Mouse (Mus musculus): Measurements from ENCODE around the gene Scn4a.

Scn4a gene

GRCm38 (mm10) chr11:106355382-106356128, 2.5 kb upstream of the Scn4a start:
- DNase-seq (ENCODE audit: low read depth), result no peak

- no peak for DNase-seq (ENCODE audit: low read depth)
Measured at GRCm38 (mm10) chr11:106354181-106354580, 1.1 kb upstream of the Scn4a start.

DNA sequence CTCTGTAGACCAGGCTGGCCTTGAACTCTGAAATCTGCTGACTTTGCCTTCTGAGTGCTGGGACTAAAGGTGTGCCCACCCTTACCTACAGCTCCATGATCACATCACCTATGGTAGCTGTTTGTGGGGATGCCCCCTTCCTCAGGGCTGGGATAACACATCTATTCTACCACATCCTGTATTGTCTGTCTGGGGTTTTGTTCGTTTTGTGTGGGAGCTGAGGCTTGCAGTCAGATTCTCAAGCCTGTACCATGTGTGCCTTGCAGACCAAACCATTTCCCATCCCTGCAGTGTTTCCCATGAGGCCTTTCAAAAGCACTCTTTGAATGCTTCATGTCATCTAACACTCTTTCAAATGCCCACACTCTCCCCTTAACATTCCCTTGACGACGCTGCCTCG, 1.1 kb downstream of the Scn4a start:
- DNase-seq (ENCODE audit: low read depth), result no peak

- DNase-seq (ENCODE audit: low read depth), result no peak
Measured at GRCm38 (mm10) chr11:106351253-106351652, 1.8 kb downstream of the Scn4a start.

GRCm38 (mm10) chr11:106350853-106351252, 2.2 kb downstream of the Scn4a start:
- peak; percentile 45 for DNase-seq (ENCODE audit: low read depth)

DNA sequence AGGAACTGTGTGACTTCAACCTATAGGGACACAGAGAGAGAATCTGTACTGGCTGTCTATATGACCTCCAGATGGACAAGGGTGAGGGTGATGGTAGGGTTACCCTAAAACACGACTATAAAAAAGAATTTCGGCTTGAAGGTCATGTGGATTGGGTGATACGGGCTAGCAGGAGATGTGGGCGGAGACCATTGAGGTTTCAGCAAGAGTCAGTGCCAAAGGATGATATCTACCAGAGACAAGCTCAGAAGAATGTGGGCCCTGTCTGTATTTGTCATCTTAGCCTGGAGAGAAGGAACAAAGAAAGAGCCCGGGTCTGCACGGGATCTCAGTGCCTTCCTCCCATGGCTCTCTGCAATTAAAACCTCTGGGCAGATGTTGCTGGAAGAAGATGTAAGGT, 3.3 kb downstream of the Scn4a start:
- DNase-seq (ENCODE audit: low read depth), result no peak

- DNase-seq (ENCODE audit: low read depth), result no peak
Measured at GRCm38 (mm10) chr11:106344910-106345309, 8.2 kb downstream of the Scn4a start.

GRCm38 (mm10) chr11:106340990-106341520, 12.0 kb downstream of the Scn4a start:
- DNase-seq (ENCODE audit: low read depth), result no peak

- peak; percentile 46 for DNase-seq (ENCODE audit: low read depth)
Measured at GRCm38 (mm10) chr11:106339323-106339722, 13.8 kb downstream of the Scn4a start.

- no peak for DNase-seq (ENCODE audit: low read depth)
Measured at GRCm38 (mm10) chr11:106338870-106339269, 14.2 kb downstream of the Scn4a start.

- DNase-seq (ENCODE audit: low read depth), result no peak
Measured at GRCm38 (mm10) chr11:106338029-106338428, 15.1 kb downstream of the Scn4a start.

DNA sequence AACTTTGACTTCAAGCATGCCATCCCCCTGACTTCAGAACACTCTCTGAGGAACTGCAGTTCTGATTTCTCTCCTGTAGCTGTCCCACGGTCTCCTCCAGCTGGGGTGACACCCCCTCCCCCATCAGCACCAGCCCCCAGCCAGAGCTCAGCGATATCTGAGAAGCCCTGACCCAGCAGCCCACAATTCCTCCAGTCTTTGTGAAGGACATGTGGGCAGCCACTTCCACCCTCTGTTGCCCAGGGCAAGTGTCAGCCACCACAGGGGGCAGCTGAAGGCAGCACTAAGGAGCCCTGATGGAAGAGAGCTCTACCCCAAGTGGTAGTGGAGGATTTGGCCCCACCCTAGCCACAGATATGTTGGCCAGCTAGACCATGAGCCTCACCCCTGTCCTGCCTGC, 19.0 kb downstream of the Scn4a start:
- no peak for DNase-seq (ENCODE audit: low read depth)

- no peak for DNase-seq (ENCODE audit: low read depth)
Measured at GRCm38 (mm10) chr11:106332458-106332857, 20.6 kb downstream of the Scn4a start.

- DNase-seq (ENCODE audit: low read depth), result peak; percentile 50
Measured at GRCm38 (mm10) chr11:106329682-106330081, 23.4 kb downstream of the Scn4a start.

- no peak for DNase-seq (ENCODE audit: low read depth)
Measured at GRCm38 (mm10) chr11:106329128-106329527, 24.0 kb downstream of the Scn4a start.

DNA sequence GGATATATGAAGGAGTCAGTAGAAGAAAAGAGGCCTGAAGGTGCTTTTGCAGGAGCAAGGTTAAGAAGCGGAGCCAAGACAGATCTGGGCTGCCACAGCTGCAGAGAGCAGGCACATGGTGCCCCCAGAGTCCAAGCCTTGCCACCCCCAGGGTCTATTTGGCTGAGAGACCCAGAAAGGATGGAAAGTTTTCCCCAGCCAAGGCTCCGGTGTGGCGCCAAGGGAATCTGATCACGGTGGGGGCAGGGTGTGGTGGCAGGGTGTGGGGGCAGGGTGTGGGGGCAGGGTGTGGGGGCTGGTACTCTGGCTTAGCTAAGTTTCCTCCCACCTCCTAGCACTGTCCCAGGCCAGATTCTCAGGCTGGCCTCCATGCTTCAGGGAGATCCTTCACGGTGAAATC, 24.6 kb downstream of the Scn4a start:
- DNase-seq (ENCODE audit: low read depth), result no peak

DNA sequence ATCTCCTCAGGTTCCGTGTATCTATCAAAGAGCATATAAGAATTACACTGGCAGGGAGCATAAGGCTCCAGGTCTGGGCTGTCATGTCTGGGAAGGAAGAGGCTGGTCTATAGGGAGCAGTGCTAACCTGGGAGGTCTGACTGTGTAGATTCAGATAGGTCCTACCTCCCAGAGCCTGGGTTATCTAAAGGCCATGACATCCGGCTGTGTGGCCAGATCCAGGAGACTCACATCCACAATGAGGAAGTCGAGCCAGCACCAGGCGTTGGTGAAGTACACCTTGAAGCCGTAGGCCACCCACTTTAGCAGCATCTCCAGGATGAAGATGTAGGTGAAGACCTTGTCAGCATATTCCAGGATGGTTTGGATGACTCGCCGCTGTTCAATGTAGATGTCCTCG, 26.6 kb downstream of the Scn4a start:
- no peak for DNase-seq (ENCODE audit: low read depth)

DNA sequence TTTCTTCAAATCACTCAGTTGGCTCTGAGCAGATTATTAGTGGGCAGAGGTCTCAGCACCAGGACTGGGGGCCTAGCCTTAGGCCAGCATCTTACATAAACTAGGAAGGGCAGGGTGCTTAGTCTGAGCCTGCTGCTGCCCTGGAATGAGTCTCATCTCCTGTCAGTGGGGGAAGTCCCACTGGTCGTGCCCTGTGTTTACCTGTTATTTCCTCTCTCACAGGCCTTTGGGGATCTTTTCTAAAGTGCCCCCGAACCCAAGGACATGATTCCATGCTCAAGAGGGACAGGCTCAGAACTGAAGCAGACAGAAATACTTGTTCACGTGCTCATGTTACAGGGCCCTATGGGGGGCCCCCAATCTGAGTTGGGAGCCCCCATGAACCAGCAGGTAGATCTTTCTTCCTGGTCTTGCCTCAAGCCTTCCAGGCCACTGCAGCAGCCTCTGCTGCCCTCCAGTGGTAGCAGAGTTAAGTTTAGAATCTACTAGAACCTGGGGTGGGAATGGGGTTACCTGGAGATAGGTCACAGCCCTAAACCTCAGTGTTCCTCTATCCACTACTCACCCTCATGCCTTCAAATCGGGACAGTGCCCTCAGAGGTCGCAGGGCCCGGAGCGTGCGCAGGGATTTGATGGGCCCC, 27.4 kb downstream of the Scn4a start:
- DNase-seq (ENCODE audit: low read depth), result peak; percentile 83

GRCm38 (mm10) chr11:106324858-106325257, 28.2 kb downstream of the Scn4a start:
- DNase-seq (ENCODE audit: low read depth), result no peak

DNA sequence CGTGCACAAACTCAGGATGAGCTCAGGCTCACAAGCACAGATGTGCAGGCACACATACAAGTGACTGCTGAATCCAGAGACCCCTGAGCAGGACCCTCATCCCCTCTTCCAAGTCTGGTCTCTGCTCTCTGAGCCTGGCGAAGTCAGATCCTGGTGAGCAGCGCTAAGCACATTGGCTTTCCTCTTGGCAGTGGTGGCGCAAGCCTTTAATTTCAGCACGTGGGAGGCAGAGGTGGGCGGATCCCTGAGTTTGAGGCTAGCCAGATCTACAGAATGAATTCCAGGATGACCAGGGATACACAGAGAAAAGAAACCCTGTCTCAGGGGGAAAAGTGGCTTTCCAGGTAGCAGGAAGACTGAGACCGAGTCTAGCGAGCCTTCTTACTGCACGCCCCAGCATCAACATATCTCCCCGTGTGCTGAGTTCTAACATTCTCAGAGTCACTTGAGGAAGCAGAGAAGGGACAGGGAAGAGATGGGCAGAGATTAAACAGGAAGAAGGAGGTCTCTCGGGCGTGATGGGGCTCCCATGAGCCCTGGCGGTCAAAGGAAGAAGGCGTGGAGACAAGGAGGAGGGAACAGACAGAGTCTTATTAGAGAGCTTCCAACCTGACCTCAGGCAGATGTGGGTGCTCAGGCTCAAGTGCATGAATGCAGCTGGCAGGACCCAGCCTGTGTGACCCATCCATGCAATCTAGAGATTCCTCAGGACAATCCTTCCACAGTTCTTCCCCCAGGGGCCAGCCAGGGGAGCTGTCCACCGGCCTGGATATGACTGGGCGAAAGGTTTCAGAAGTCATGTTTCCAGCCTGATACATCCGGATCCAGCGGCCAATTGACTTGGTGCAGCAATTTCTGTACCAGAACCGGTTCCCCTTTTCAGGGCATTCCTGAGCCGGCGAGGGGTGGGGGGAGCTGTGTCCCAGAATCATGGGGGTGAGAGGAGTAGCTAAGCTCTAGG, 34.4 kb downstream of the Scn4a start:
- DNase-seq (ENCODE audit: low read depth), result peak; percentile 27

- no peak for DNase-seq (ENCODE audit: low read depth)
Measured at GRCm38 (mm10) chr11:106317801-106318200, 35.3 kb downstream of the Scn4a start.

GRCm38 (mm10) chr11:106316416-106316815, 36.7 kb downstream of the Scn4a start:
- DNase-seq (ENCODE audit: low read depth), result peak; percentile 27

Data from NIH3T3 (cell line).